Mouse (Mus musculus) G1E (cell line): ENCODE results near the gene Umps.

Experiments used
- CTCF ChIP-seq: IDR thresholded peaks from 2 replicates; pipeline ENCODE4 v1.5.1; 2012; ENCODE audit warnings: low read depth, low read length, inconsistent platforms, mixed read lengths
- GATA1 ChIP-seq: IDR thresholded peaks from 2 replicates; pipeline ENCODE4 v1.6.1; 2012; ENCODE audit warnings: borderline replicate concordance, low read length, inconsistent platforms, mixed read lengths
- GATA2 ChIP-seq: IDR thresholded peaks from 2 replicates; pipeline ENCODE4 v1.6.1; 2012; ENCODE audit warnings: low read depth, low read length, inconsistent platforms, borderline replicate concordance
- POLR2AphosphoS5 ChIP-seq: IDR thresholded peaks from 2 replicates; pipeline ENCODE4 v1.6.1; 2012; ENCODE audit warnings: low read depth, low read length, inconsistent platforms; ENCODE audit not compliant: insufficient replicate concordance
- TAL1 ChIP-seq: conservative IDR thresholded peaks from 2 replicates; pipeline ENCODE4 v1.6.1; 2012; ENCODE audit warnings: low read depth, low read length, inconsistent platforms, mixed read lengths

DNA sequence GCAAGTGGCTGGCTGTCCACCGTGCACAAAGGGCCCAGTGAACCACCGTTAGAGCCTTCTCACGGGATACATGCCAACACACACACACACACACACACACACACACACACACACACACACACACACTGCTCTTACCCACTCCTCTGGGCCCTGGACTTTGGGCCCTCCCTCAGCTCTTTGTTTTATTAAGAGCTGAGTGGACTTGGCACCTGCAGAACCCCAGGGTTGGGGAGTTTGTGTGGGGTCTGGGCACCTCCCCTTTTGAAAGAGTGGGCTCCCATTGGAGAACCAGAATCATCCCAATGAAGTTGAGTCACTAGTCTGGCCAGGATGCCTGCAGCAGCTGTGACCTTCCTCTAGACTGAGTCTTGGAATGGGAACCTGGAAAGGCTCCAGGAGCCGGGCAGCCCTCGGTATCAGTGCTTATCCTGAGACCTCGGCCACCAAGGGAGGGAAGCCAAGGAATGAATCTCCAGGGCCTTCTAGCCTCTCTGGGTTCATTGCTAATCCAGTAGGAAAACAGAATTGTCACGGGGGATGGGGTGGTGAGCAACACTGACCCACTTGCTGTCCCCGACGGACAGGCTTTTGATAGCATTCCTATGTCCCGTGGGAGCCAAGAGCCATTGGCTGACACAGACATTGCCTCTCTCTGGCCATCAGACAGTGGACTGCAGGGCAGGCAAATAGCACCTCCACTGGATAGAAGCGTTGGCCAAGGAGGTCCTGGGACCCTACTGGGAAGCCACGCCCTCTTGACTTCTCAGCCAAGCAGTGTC is 50.2 kb downstream of the Umps start:
- no peak for TF ChIP-seq CTCF
- no peak for TF ChIP-seq TAL1
- no peak for TF ChIP-seq POLR2AphosphoS5
- no peak for TF ChIP-seq GATA1
- TF ChIP-seq GATA2: no peak
